Mouse (Mus musculus): ENCODE results near the gene Tbcc. TPM values are rescaled to one million over a fixed set of nuclear protein-coding genes. Genes with fewer than 3 reads are reported as not detected.
A peak's percentile ranks its signal among the peaks of the same experiment; 100 is the strongest.

Tbcc gene
- polyA plus RNA-seq, 1 experiment from 2014 or later = 84.3 TPM

DNA sequence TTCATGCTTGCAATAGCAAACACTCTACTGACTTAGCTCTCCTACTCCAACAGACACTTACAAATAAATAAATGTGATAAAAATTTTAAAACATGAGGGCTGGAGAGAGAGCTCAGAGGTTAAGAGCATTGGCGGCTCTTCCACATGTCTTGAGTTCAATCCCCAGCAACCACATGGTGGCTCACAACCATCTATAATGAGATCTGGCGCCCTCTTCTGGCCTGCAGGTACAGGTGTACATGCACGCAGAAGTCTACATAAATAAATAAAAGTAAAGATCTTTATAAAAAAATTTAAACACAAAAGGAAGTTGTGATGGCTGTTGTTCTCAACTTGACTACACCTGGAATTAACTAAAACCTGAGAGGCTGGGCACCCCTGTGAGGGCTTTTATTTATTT is 14.9 kb upstream of the Tbcc start:
- DNase-seq (ENCODE audit: low spot score) (no peak), ATAC-seq (ENCODE audit: low FRiP score) (no peak)
- Histone ChIP-seq H3K9me3 (ENCODE audit: control insufficient read depth, low read length) (no peaks in the 10 kb centered on the region), H3K27me3 (ENCODE audit: control insufficient read depth, insufficient read depth, low read length) (no peaks in the 10 kb centered on the region), H3K4me1 (replicated peaks; ENCODE audit: control insufficient read depth, insufficient read depth, low read length) (no peaks in the 10 kb centered on the region; the same call in 1 of the 2 replicates), H3K36me3 (ENCODE audit: control insufficient read depth, insufficient read depth, low read length) (no peaks in the 10 kb centered on the region), H3K27ac (ENCODE audit: low read depth, low read length) (no peak overlapping the region), H3K9ac (ENCODE audit: low read depth, low read length) (no peak overlapping the region), H3K4me3 (ENCODE audit: low read depth, low read length) (no peak overlapping the region), H3K4me2 (replicated peaks; ENCODE audit: low read depth, low read length) (no peak overlapping the region)
- WGBS = 60% methylated on average over 3 of the region's 3 CpGs

DNA sequence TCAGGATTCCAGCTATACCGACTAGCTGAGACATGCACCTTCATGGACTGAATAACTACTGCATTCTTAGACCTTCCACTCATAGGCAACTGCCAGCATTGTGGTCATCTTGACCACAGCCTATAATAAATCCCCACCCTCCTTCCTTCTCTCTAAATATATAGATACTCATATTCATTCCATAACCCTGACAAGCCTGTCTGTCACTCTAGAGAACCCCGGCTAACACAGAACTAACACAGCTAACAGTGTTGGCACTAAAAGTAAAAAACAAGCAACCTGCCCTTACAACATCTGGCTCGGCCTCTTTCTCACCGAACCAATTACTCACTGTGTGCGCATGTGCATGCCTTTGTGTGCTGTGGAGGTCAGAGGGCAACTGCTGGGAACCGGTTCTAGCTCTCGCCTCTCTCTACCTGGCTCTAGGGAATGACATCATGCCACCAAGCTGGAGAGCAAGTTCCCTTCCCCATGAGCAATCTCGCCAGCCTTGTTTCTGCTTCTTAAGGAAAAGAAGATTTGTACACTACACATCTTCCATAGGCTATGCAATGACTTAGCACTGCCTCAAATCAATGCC is 14.0 kb upstream of the Tbcc start:
- H3K27me3 ChIP-seq (ENCODE audit: control insufficient read depth, insufficient read depth, low read length) = no peaks in the 10 kb centered on the region
- H3K4me1 ChIP-seq (replicated peaks; ENCODE audit: control insufficient read depth, insufficient read depth, low read length) = no peaks in the 10 kb centered on the region; the same call in 1 of the 2 replicates
- ATAC-seq (ENCODE audit: low FRiP score) (no peak), DNase-seq (ENCODE audit: low spot score) (no peak)
- 66% methylated on average over 8 of the region's 8 CpGs for WGBS
- H3K4me3 ChIP-seq (ENCODE audit: low read depth, low read length) = no peak overlapping the region
- no peak overlapping the region for H3K27ac ChIP-seq (ENCODE audit: low read depth, low read length)
- no peak overlapping the region for H3K4me2 ChIP-seq (replicated peaks; ENCODE audit: low read depth, low read length)
- H3K9ac ChIP-seq (ENCODE audit: low read depth, low read length) = no peak overlapping the region
- no peaks in the 10 kb centered on the region for H3K36me3 ChIP-seq (ENCODE audit: control insufficient read depth, insufficient read depth, low read length)
- H3K9me3 ChIP-seq (ENCODE audit: control insufficient read depth, low read length) = no peaks in the 10 kb centered on the region

DNA sequence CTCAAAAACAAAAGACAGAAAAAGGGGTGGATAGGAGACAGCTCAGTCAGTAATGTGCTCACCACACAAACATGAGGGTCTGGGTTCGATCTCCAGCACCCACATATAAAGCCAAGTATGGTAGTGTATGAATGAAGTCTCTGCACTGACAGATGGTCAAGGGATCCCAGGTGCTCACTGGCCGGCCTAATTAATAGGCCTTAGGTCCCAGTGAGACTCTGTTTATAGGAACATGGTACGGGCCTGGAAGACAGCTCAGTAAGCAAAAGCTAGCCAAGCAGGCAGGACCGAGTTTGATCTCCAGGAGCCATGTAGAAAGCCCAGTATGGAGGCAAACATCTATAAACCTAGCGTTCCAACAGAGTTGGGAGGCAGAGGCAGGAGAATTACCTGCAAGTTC is 13.4 kb upstream of the Tbcc start:
- no peak for ATAC-seq (ENCODE audit: low FRiP score)
- Histone ChIP-seq H3K4me2 (replicated peaks; ENCODE audit: low read depth, low read length) (no peak overlapping the region), H3K27ac (ENCODE audit: low read depth, low read length) (no peak overlapping the region), H3K36me3 (ENCODE audit: control insufficient read depth, insufficient read depth, low read length) (no peaks in the 10 kb centered on the region), H3K4me3 (ENCODE audit: low read depth, low read length) (no peak overlapping the region), H3K27me3 (ENCODE audit: control insufficient read depth, insufficient read depth, low read length) (no peaks in the 10 kb centered on the region), H3K4me1 (replicated peaks; ENCODE audit: control insufficient read depth, insufficient read depth, low read length) (no peaks in the 10 kb centered on the region; the same call in 1 of the 2 replicates), H3K9ac (ENCODE audit: low read depth, low read length) (no peak overlapping the region), H3K9me3 (ENCODE audit: control insufficient read depth, low read length) (no peaks in the 10 kb centered on the region)
- no peak for DNase-seq (ENCODE audit: low spot score)
- 84% methylated on average over 5 of the region's 5 CpGs for WGBS

DNA sequence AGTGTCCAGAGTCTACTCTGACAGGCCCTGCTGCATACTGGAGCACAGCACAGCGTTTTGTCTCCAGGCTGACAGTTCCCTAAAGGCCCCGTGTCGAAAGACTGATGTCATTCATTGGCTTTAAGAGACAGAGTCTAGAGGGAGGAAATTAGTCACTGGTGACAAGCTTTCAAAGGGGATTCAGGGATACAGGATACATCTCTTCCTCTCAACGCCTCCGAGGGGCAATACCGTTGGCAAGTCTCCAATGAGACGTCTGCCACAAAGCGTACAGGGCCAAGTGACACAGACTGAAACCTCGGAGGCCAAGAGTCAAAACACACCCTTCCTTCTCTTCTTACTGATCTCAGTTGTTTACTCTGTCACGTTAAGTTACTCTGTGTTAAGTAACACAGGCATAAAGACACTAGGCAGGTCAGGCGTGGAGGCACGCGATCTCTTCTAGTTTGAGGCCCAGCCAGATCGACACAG is 10.6 kb upstream of the Tbcc start:
- ATAC-seq (ENCODE audit: low FRiP score) (0 out of 2 replicates have a peak, but pooled peaks have one; percentile 43), DNase-seq (ENCODE audit: low spot score) (no peak)
- Histone ChIP-seq H3K9ac (ENCODE audit: low read depth, low read length) (no peak overlapping the region), H3K27me3 (ENCODE audit: control insufficient read depth, insufficient read depth, low read length) (no peaks in the 10 kb centered on the region), H3K4me3 (ENCODE audit: low read depth, low read length) (no peak overlapping the region), H3K36me3 (ENCODE audit: control insufficient read depth, insufficient read depth, low read length) (no peaks in the 10 kb centered on the region), H3K4me2 (replicated peaks; ENCODE audit: low read depth, low read length) (no peak overlapping the region), H3K4me1 (replicated peaks; ENCODE audit: control insufficient read depth, insufficient read depth, low read length) (no peaks in the 10 kb centered on the region), H3K27ac (ENCODE audit: low read depth, low read length) (no peak overlapping the region), H3K9me3 (ENCODE audit: control insufficient read depth, low read length) (no peaks in the 10 kb centered on the region)
- 56% methylated on average over 14 of the region's 14 CpGs for WGBS

DNA sequence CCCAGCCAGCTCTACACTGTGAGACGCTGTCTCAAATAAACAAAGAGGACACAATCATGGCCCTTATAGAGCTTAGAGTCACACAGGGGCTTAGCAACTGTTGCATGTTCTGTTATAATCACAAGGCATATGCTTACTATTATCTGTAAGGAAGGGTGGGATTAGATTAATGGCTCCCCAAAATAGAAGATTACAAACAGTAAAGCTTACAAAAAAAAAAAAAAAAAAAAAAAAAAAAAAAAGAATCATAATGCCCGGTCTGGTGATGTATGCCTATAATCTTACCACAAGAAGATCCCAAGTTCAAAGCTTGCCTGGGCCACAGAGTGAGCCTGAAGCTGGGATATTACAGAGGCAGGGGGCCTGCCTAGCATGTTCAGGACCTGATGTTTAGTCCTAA is 10.2 kb upstream of the Tbcc start:
- no peak overlapping the region for H3K4me2 ChIP-seq (replicated peaks; ENCODE audit: low read depth, low read length)
- no peak overlapping the region for H3K9ac ChIP-seq (ENCODE audit: low read depth, low read length)
- no peaks in the 10 kb centered on the region for H3K4me1 ChIP-seq (replicated peaks; ENCODE audit: control insufficient read depth, insufficient read depth, low read length)
- no peaks in the 10 kb centered on the region for H3K36me3 ChIP-seq (ENCODE audit: control insufficient read depth, insufficient read depth, low read length)
- H3K4me3 ChIP-seq (ENCODE audit: low read depth, low read length) = no peak overlapping the region
- ATAC-seq (ENCODE audit: low FRiP score) = 0 out of 2 replicates have a peak, but pooled peaks have one; percentile 6
- no peak overlapping the region for H3K27ac ChIP-seq (ENCODE audit: low read depth, low read length)
- H3K9me3 ChIP-seq (ENCODE audit: control insufficient read depth, low read length) = no peaks in the 10 kb centered on the region
- H3K27me3 ChIP-seq (ENCODE audit: control insufficient read depth, insufficient read depth, low read length) = no peaks in the 10 kb centered on the region
- DNase-seq (ENCODE audit: low spot score) = no peak
- 84% methylated on average over 2 of the region's 2 CpGs for WGBS

DNA sequence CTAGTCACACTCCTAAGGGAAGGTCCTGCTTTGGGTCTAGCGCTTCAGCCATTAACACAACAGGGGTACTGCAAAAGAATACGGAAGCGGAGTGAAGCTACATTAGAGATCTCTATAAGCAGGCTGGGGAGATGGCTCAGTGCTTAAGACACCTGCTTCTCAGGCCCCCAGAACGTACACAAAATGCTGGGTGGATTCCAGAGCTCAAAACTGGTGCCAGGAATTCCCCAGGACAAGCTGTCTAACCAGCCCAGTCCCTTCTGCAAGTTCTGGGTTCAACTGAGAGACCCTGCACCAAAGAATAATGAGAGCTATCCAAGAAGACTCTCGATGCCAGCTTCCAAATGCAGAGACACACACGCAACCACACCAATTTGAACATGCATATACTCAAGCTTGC is 8.8 kb upstream of the Tbcc start:
- WGBS = 90% methylated on average over 6 of the region's 6 CpGs
- H3K27me3 ChIP-seq (ENCODE audit: control insufficient read depth, insufficient read depth, low read length) = no peaks in the 10 kb centered on the region
- H3K9ac ChIP-seq (ENCODE audit: low read depth, low read length) = no peak overlapping the region
- no peak overlapping the region for H3K27ac ChIP-seq (ENCODE audit: low read depth, low read length)
- H3K4me3 ChIP-seq (ENCODE audit: low read depth, low read length) = no peak overlapping the region
- DNase-seq (ENCODE audit: low spot score) = no peak
- H3K36me3 ChIP-seq (ENCODE audit: control insufficient read depth, insufficient read depth, low read length) = no peaks in the 10 kb centered on the region
- H3K4me2 ChIP-seq (replicated peaks; ENCODE audit: low read depth, low read length) = no peak overlapping the region
- no peaks in the 10 kb centered on the region for H3K4me1 ChIP-seq (replicated peaks; ENCODE audit: control insufficient read depth, insufficient read depth, low read length)
- ATAC-seq (ENCODE audit: low FRiP score) = no peak
- no peaks in the 10 kb centered on the region for H3K9me3 ChIP-seq (ENCODE audit: control insufficient read depth, low read length)

DNA sequence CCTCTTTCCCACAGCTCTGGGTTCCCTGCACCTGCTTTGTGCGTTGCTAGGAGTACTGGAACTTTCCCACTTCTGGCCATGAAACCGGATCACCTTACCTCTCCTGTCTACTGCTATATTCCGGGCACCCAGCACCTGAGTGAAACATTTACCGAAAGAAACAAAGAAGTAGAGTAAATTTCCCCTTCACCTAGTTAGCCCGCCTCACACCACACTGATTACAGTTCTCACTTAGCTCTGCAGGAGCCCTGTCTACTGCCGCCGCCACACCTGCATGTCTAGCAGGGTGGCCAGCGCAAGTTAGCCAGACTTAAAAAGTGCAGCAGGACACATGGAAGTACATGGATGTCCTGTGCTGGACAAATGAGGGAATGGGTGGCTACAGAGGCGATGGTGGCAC is 7.4 kb upstream of the Tbcc start:
- no peak overlapping the region for H3K4me2 ChIP-seq (replicated peaks; ENCODE audit: low read depth, low read length)
- H3K27ac ChIP-seq (ENCODE audit: low read depth, low read length) = no peak overlapping the region
- no peak overlapping the region for H3K9ac ChIP-seq (ENCODE audit: low read depth, low read length)
- no peaks in the 10 kb centered on the region for H3K9me3 ChIP-seq (ENCODE audit: control insufficient read depth, low read length)
- H3K4me1 ChIP-seq (replicated peaks; ENCODE audit: control insufficient read depth, insufficient read depth, low read length) = no peaks in the 10 kb centered on the region
- H3K4me3 ChIP-seq (ENCODE audit: low read depth, low read length) = no peak overlapping the region
- WGBS = 91% methylated on average over 9 of the region's 9 CpGs
- ATAC-seq (ENCODE audit: low FRiP score) (no peak), DNase-seq (ENCODE audit: low spot score) (no peak)
- no peaks in the 10 kb centered on the region for H3K36me3 ChIP-seq (ENCODE audit: control insufficient read depth, insufficient read depth, low read length)
- H3K27me3 ChIP-seq (ENCODE audit: control insufficient read depth, insufficient read depth, low read length) = no peaks in the 10 kb centered on the region

DNA sequence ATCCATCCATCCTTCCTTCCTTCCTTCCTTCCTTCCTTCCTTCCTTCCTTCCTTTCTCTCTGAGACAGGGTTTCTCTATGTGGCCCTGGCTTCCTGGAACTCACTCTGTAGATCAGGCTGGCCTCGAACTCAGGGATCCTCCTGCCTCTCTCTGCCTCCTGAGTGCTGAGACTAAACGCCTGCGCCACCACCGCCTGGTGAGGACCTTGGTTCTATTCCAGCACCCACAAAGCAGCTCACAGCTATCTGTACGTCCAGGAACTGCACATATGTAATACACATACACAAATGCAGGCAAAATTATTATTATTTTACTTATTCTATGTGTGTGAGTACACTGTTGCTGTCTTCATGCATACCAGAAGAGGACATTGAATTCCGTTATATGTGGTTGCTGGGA is 5.7 kb upstream of the Tbcc start:
- ATAC-seq (ENCODE audit: low FRiP score) = no peak
- no peaks in the 10 kb centered on the region for H3K9me3 ChIP-seq (ENCODE audit: control insufficient read depth, low read length)
- no peak overlapping the region for H3K9ac ChIP-seq (ENCODE audit: low read depth, low read length)
- H3K36me3 ChIP-seq (ENCODE audit: control insufficient read depth, insufficient read depth, low read length) = no peaks in the 10 kb centered on the region
- 0 out of 2 replicates have a peak, but pooled peaks cover 2% of the 10 kb centered on the region for H3K4me1 ChIP-seq (replicated peaks; ENCODE audit: control insufficient read depth, insufficient read depth, low read length)
- WGBS = 96% methylated on average over 6 of the region's 6 CpGs
- H3K4me3 ChIP-seq (ENCODE audit: low read depth, low read length) = no peak overlapping the region
- DNase-seq (ENCODE audit: low spot score) = no peak
- H3K4me2 ChIP-seq (replicated peaks; ENCODE audit: low read depth, low read length) = no peak overlapping the region
- H3K27ac ChIP-seq (ENCODE audit: low read depth, low read length) = no peak overlapping the region
- no peaks in the 10 kb centered on the region for H3K27me3 ChIP-seq (ENCODE audit: control insufficient read depth, insufficient read depth, low read length)

DNA sequence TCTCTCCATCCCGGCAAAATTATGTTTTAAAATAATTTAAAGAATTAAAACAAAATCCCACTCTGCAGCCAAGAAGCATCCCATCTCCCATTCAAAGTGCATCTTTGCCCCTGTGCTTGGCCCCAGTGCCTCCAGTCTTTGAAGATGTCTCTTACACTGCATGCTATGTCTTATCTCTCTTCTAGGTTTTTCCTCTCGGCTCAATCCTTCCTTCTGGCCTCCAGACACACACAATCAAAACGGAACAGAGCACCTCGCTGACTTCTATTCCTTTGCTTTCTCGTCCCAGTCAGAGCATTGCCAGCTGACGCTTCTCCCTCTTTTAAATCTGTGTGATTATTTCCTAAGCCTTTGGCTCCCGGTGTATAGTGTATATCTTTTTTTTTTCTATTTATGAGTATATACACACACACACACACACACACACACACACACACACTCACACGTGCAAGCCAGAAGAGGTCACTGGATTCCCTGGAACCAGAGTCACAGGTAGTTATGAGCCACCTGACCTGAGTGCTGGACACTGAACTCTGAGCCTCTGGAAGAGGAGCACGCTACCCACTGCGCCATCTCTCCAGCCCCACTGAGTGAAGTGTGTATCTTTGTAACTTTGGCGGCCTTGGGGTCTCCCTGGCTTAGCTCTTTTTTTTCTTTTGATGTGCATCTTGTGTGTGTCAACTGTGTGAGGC is 5.1 kb upstream of the Tbcc start:
- Histone ChIP-seq H3K27me3 (ENCODE audit: control insufficient read depth, insufficient read depth, low read length) (no peaks in the 10 kb centered on the region), H3K4me1 (replicated peaks; ENCODE audit: control insufficient read depth, insufficient read depth, low read length) (0 out of 2 replicates have a peak, but pooled peaks cover 2% of the 10 kb centered on the region), H3K4me2 (replicated peaks; ENCODE audit: low read depth, low read length) (no peak overlapping the region), H3K27ac (ENCODE audit: low read depth, low read length) (no peak overlapping the region), H3K9me3 (ENCODE audit: control insufficient read depth, low read length) (no peaks in the 10 kb centered on the region), H3K36me3 (ENCODE audit: control insufficient read depth, insufficient read depth, low read length) (no peaks in the 10 kb centered on the region), H3K9ac (ENCODE audit: low read depth, low read length) (no peak overlapping the region), H3K4me3 (ENCODE audit: low read depth, low read length) (no peak overlapping the region)
- ATAC-seq (ENCODE audit: low FRiP score) (no peak), DNase-seq (ENCODE audit: low spot score) (no peak)
- 83% methylated on average over 11 of the region's 11 CpGs for WGBS
